Mouse (Mus musculus): ENCODE measurements around the gene Col6a6. TPM values are rescaled to one million over a fixed set of nuclear protein-coding genes. Genes with fewer than 3 reads are reported as not detected.

Gene Col6a6
- polyA plus RNA-seq, 1 experiment from 2014 or later: 0.14 TPM

- no peak overlapping the region for H3K27ac ChIP-seq (replicated peaks; ENCODE audit: low read depth, low read length)
- WGBS: 90% methylated on average over 6 of the region's 6 CpGs
- H3K9me3 ChIP-seq (replicated peaks; ENCODE audit: control insufficient read depth, low read length): no peaks in the 10 kb centered on the region
- no peak overlapping the region for H3K9ac ChIP-seq (replicated peaks; ENCODE audit: low read length)
- H3K36me3 ChIP-seq (replicated peaks; ENCODE audit: control insufficient read depth, insufficient read depth, low read depth, low read length): no peaks in the 10 kb centered on the region
- no peaks in the 10 kb centered on the region for H3K27me3 ChIP-seq (ENCODE audit: control insufficient read depth, insufficient read depth, low read length)
- no peak overlapping the region for H3K4me2 ChIP-seq (ENCODE audit: low read depth, low read length)
- ATAC-seq (replicated peaks; ENCODE audit: insufficient number of reproducible peaks, low FRiP score, low TSS enrichment, low read depth) (no peak), DNase-seq (ENCODE audit: low spot score) (no peak)
- H3K4me3 ChIP-seq (ENCODE audit: low read depth, low read length): no peak overlapping the region
- H3K4me1 ChIP-seq (ENCODE audit: control insufficient read depth, insufficient read depth, low read length): no peaks in the 10 kb centered on the region
Measured at GRCm38 (mm10) chr9:105820711-105821110, 7.2 kb downstream of the Col6a6 start.

GRCm38 (mm10) chr9:105819155-105819709, 8.7 kb downstream of the Col6a6 start:
- ATAC-seq (replicated peaks; ENCODE audit: insufficient number of reproducible peaks, low FRiP score, low TSS enrichment, low read depth) (no peak), DNase-seq (ENCODE audit: low spot score) (no peak)
- no peak overlapping the region for H3K9ac ChIP-seq (replicated peaks; ENCODE audit: low read length)
- H3K27ac ChIP-seq (replicated peaks; ENCODE audit: low read depth, low read length): no peak overlapping the region
- no peak overlapping the region for H3K4me3 ChIP-seq (ENCODE audit: low read depth, low read length)
- WGBS: 67% methylated on average over 29 of the region's 29 CpGs
- no peaks in the 10 kb centered on the region for H3K4me1 ChIP-seq (ENCODE audit: control insufficient read depth, insufficient read depth, low read length)
- no peaks in the 10 kb centered on the region for H3K36me3 ChIP-seq (replicated peaks; ENCODE audit: control insufficient read depth, insufficient read depth, low read depth, low read length)
- no peaks in the 10 kb centered on the region for H3K27me3 ChIP-seq (ENCODE audit: control insufficient read depth, insufficient read depth, low read length)
- H3K9me3 ChIP-seq (replicated peaks; ENCODE audit: control insufficient read depth, low read length): no peaks in the 10 kb centered on the region
- H3K4me2 ChIP-seq (ENCODE audit: low read depth, low read length): no peak overlapping the region

GRCm38 (mm10) chr9:105814436-105814835, 13.5 kb downstream of the Col6a6 start:
- no peak overlapping the region for H3K9ac ChIP-seq (replicated peaks; ENCODE audit: low read length)
- no peaks in the 10 kb centered on the region for H3K9me3 ChIP-seq (replicated peaks; ENCODE audit: control insufficient read depth, low read length)
- no peak overlapping the region for H3K4me2 ChIP-seq (ENCODE audit: low read depth, low read length)
- H3K27me3 ChIP-seq (ENCODE audit: control insufficient read depth, insufficient read depth, low read length): no peaks in the 10 kb centered on the region
- 81% methylated on average over 5 of the region's 5 CpGs for WGBS
- H3K27ac ChIP-seq (replicated peaks; ENCODE audit: low read depth, low read length): no peak overlapping the region
- DNase-seq (ENCODE audit: low spot score): no peak
- ATAC-seq (replicated peaks; ENCODE audit: insufficient number of reproducible peaks, low FRiP score, low TSS enrichment, low read depth): no peak
- no peak overlapping the region for H3K4me3 ChIP-seq (ENCODE audit: low read depth, low read length)
- H3K4me1 ChIP-seq (ENCODE audit: control insufficient read depth, insufficient read depth, low read length): no peaks in the 10 kb centered on the region
- H3K36me3 ChIP-seq (replicated peaks; ENCODE audit: control insufficient read depth, insufficient read depth, low read depth, low read length): no peaks in the 10 kb centered on the region

- 53% methylated on average over 7 of the region's 7 CpGs for WGBS
- H3K4me3 ChIP-seq (ENCODE audit: low read depth, low read length): no peak overlapping the region
- H3K27me3 ChIP-seq (ENCODE audit: control insufficient read depth, insufficient read depth, low read length): no peaks in the 10 kb centered on the region
- no peak overlapping the region for H3K4me2 ChIP-seq (ENCODE audit: low read depth, low read length)
- no peaks in the 10 kb centered on the region for H3K36me3 ChIP-seq (replicated peaks; ENCODE audit: control insufficient read depth, insufficient read depth, low read depth, low read length)
- no peak overlapping the region for H3K27ac ChIP-seq (replicated peaks; ENCODE audit: low read depth, low read length)
- no peak overlapping the region for H3K9ac ChIP-seq (replicated peaks; ENCODE audit: low read length)
- DNase-seq (ENCODE audit: low spot score): peak; percentile 52
- no peak for ATAC-seq (replicated peaks; ENCODE audit: insufficient number of reproducible peaks, low FRiP score, low TSS enrichment, low read depth)
- H3K4me1 ChIP-seq (ENCODE audit: control insufficient read depth, insufficient read depth, low read length): no peaks in the 10 kb centered on the region
- no peaks in the 10 kb centered on the region for H3K9me3 ChIP-seq (replicated peaks; ENCODE audit: control insufficient read depth, low read length)
Measured at GRCm38 (mm10) chr9:105811458-105811857, 16.5 kb downstream of the Col6a6 start.

GRCm38 (mm10) chr9:105808920-105809505, 18.9 kb downstream of the Col6a6 start:
- Histone ChIP-seq H3K4me2 (ENCODE audit: low read depth, low read length) (no peak overlapping the region), H3K36me3 (replicated peaks; ENCODE audit: control insufficient read depth, insufficient read depth, low read depth, low read length) (no peaks in the 10 kb centered on the region), H3K4me3 (ENCODE audit: low read depth, low read length) (no peak overlapping the region), H3K27me3 (ENCODE audit: control insufficient read depth, insufficient read depth, low read length) (no peaks in the 10 kb centered on the region), H3K4me1 (ENCODE audit: control insufficient read depth, insufficient read depth, low read length) (no peaks in the 10 kb centered on the region), H3K9me3 (replicated peaks; ENCODE audit: control insufficient read depth, low read length) (no peaks in the 10 kb centered on the region), H3K27ac (replicated peaks; ENCODE audit: low read depth, low read length) (no peak overlapping the region), H3K9ac (replicated peaks; ENCODE audit: low read length) (no peak overlapping the region)
- ATAC-seq (replicated peaks; ENCODE audit: insufficient number of reproducible peaks, low FRiP score, low TSS enrichment, low read depth) (no peak), DNase-seq (ENCODE audit: low spot score) (no peak)
- WGBS: 86% methylated on average over 17 of the region's 17 CpGs

GRCm38 (mm10) chr9:105803416-105803815, 24.5 kb downstream of the Col6a6 start:
- DNase-seq (ENCODE audit: low spot score): no peak
- no peaks in the 10 kb centered on the region for H3K27me3 ChIP-seq (ENCODE audit: control insufficient read depth, insufficient read depth, low read length)
- H3K4me2 ChIP-seq (ENCODE audit: low read depth, low read length): no peak overlapping the region
- no peaks in the 10 kb centered on the region for H3K9me3 ChIP-seq (replicated peaks; ENCODE audit: control insufficient read depth, low read length)
- no peak overlapping the region for H3K4me3 ChIP-seq (ENCODE audit: low read depth, low read length)
- H3K4me1 ChIP-seq (ENCODE audit: control insufficient read depth, insufficient read depth, low read length): no peaks in the 10 kb centered on the region
- H3K27ac ChIP-seq (replicated peaks; ENCODE audit: low read depth, low read length): no peak overlapping the region
- H3K36me3 ChIP-seq (replicated peaks; ENCODE audit: control insufficient read depth, insufficient read depth, low read depth, low read length): no peaks in the 10 kb centered on the region
- H3K9ac ChIP-seq (replicated peaks; ENCODE audit: low read length): no peak overlapping the region
- ATAC-seq (replicated peaks; ENCODE audit: insufficient number of reproducible peaks, low FRiP score, low TSS enrichment, low read depth): no peak
- WGBS: 76% methylated on average over 8 of the region's 8 CpGs

GRCm38 (mm10) chr9:105801463-105801862, 26.5 kb downstream of the Col6a6 start:
- no peak overlapping the region for H3K4me3 ChIP-seq (ENCODE audit: low read depth, low read length)
- no peak overlapping the region for H3K4me2 ChIP-seq (ENCODE audit: low read depth, low read length)
- H3K27ac ChIP-seq (replicated peaks; ENCODE audit: low read depth, low read length): no peak overlapping the region
- ATAC-seq (replicated peaks; ENCODE audit: insufficient number of reproducible peaks, low FRiP score, low TSS enrichment, low read depth): no peak
- no peaks in the 10 kb centered on the region for H3K27me3 ChIP-seq (ENCODE audit: control insufficient read depth, insufficient read depth, low read length)
- DNase-seq (ENCODE audit: low spot score): no peak
- H3K4me1 ChIP-seq (ENCODE audit: control insufficient read depth, insufficient read depth, low read length): no peaks in the 10 kb centered on the region
- no peak overlapping the region for H3K9ac ChIP-seq (replicated peaks; ENCODE audit: low read length)
- 88% methylated on average over 5 of the region's 5 CpGs for WGBS
- no peaks in the 10 kb centered on the region for H3K36me3 ChIP-seq (replicated peaks; ENCODE audit: control insufficient read depth, insufficient read depth, low read depth, low read length)
- H3K9me3 ChIP-seq (replicated peaks; ENCODE audit: control insufficient read depth, low read length): no peaks in the 10 kb centered on the region

GRCm38 (mm10) chr9:105800286-105800685, 27.7 kb downstream of the Col6a6 start:
- H3K4me2 ChIP-seq (ENCODE audit: low read depth, low read length): no peak overlapping the region
- no peaks in the 10 kb centered on the region for H3K9me3 ChIP-seq (replicated peaks; ENCODE audit: control insufficient read depth, low read length)
- WGBS: 81% methylated on average over 5 of the region's 5 CpGs
- no peaks in the 10 kb centered on the region for H3K4me1 ChIP-seq (ENCODE audit: control insufficient read depth, insufficient read depth, low read length)
- H3K4me3 ChIP-seq (ENCODE audit: low read depth, low read length): no peak overlapping the region
- H3K27ac ChIP-seq (replicated peaks; ENCODE audit: low read depth, low read length): no peak overlapping the region
- DNase-seq (ENCODE audit: low spot score) (no peak), ATAC-seq (replicated peaks; ENCODE audit: insufficient number of reproducible peaks, low FRiP score, low TSS enrichment, low read depth) (no peak)
- no peaks in the 10 kb centered on the region for H3K27me3 ChIP-seq (ENCODE audit: control insufficient read depth, insufficient read depth, low read length)
- no peaks in the 10 kb centered on the region for H3K36me3 ChIP-seq (replicated peaks; ENCODE audit: control insufficient read depth, insufficient read depth, low read depth, low read length)
- no peak overlapping the region for H3K9ac ChIP-seq (replicated peaks; ENCODE audit: low read length)

Measured in embryonic facial prominence, embryonic 11.5 days (tissue).